Mouse (Mus musculus): ENCODE measurements around the gene Slc24a3. TPM values are rescaled to one million over a fixed set of nuclear protein-coding genes. Genes with fewer than 3 reads are reported as not detected.

The Slc24a3 gene
- total RNA-seq, 2 experiments from 2014 or later = 2.2 to 2.6 TPM

DNA sequence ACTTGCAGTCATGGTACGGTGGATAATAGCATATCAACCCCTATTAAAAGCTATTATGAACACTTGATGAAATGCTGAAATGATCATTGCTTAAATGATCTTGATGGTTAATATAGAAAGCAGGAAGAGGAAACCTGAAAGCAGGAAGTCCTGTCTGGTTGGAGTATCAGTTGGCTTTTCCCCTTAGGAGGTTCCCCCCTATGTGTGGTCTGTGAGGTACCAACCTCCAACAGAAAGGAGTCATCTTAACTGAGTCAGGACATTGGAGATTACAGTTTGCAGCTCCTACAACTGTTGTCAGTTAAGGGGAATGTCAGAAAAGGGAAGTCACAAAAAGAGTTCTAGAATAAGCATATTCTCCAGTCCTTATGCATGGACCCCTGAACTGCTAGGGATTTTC lies 266.5 kb downstream of the Slc24a3 start:
- no peak for DNase-seq

DNA sequence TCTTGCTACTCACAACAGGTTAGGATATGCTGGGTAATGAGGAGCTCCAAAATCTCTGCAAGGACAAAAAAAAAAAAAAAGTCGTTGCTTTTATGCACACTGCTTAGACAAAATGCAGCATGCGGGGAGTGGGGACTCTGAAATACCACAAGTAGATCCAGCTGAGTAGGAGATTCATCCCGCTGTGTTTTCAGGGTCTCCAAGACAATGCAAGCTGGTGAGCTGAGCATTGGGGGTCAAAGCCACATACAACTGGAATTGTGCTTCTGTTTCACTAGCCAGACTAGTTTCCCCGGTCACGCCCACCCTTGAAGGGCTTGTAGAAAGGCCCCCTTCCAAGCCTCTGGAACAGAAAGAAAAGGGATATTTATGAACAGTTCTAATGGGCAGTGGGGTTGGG lies 270.8 kb downstream of the Slc24a3 start:
- no peak for DNase-seq

DNA sequence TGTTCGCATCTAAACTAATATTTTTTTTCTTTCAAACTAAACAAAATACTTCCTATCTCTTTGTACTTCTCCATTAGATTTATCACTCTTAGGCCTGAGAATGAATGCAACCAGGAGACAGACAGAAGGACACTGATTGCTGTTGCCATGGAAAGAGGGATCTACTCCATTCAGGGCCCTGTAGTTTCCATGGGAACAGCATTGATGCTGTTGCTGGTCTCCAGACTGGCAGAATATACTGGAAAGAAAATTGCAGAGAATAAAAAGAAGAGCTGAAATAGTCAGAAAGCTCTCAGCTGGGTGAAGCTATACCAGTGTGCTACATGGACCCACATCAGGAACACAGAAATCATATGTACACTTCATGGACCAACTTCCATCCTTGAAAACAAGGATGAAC lies 272.2 kb downstream of the Slc24a3 start:
- DNase-seq = no peak

DNA sequence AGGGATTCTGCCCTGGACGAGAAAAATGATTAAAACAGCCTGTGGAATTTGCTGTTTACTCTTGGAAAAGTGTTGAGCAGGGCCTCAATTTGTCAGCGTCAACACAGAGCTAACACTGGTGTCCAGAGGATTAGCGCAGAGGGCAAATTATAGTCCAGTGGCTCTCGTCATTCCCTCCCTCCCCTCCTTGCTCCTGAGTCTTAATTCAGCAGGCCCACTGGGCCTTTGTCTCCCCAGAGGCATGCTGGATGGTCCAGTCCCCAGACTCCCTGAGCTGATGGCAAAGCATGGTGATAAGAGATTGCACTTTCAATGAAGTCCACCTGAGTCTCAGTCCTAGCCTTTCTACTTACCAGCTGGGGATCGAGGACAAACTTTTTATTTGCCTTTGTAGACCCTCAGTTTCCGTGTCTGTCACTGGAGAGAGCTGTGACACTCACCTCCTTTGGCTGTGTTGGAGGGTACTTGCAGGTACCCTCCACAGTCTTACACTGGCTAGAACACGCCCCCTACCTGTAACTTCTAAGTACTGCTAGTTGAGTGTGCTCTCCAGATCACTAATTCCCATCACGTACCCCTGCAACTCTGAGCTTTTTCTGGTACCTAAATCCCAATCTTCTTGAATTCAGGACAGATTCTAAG lies 289.7 kb downstream of the Slc24a3 start:
- no peak for DNase-seq

DNA sequence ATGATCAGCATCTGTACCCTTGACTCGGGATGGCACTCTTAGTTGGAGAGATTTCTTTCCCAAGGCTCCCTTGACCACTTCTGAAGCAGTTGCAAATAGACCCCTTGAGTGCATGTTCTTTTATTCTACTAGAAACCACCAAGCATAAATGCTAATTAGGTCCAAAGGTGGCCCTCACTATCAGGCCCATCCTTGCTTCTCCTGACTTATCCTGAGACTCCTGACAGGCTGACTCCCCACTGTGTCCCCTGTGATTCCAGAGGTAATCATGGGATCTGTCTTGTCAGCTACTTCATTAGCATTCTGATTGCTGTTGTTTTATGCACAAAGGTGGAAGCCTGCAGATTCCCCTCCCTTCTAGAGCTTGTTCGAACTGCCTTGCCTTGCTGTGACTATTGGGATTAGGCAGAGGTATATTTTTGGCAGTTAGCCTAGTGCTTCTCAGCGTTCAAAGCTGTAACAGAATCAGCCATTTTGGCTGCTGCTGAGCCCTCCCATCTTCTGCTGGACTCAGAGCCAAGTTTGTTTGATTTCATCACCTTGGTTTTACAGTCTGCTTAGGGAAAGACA lies 293.4 kb downstream of the Slc24a3 start:
- DNase-seq = no peak

DNA sequence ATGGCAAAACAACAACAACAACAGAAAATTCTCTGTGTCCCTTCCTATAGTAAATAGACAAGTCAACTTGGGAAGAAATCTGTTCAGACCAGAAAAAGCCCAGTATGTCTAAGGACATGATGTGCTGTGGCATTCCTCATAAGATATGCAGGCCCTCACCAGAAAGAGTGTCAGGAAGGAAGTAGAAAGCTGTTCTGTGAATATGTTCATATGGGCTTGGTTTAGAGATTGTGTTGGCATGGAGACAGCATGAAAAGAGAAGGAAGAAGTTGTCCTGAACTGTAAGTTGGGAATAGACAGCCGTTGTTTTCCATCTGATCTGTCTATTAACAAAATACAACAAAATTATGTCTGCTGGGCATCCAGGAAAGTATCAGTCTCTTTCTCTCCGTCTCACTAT lies 294.7 kb downstream of the Slc24a3 start:
- DNase-seq = no peak

DNA sequence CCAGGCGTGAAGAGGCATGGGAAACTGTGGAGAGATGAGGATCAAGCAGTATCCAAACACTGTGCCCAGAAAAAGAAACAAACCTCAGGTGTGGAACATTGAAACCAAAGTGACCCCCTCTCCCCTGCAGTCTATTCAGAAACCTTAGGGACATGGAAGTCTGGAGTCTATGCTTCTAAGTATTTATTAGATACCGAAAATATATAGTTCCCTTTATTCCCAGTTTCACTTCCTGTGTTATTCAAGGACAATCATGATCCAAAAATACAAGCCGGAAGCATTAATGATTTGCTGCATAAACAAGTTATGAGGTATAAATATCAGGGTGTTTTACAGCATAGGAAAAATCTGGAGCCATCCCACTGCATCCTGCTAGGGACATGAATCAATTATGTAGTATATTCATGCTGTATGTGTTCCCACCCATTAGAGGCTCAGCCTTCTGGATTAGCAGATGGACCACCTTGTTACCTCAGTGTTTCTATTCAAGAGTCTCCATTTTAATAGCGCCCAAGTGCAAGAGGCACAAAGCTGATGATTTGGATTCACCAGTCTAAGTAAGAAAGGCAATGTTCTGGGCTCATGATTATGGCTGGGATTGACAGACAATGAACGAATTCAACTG lies 301.3 kb downstream of the Slc24a3 start:
- DNase-seq = no peak

DNA sequence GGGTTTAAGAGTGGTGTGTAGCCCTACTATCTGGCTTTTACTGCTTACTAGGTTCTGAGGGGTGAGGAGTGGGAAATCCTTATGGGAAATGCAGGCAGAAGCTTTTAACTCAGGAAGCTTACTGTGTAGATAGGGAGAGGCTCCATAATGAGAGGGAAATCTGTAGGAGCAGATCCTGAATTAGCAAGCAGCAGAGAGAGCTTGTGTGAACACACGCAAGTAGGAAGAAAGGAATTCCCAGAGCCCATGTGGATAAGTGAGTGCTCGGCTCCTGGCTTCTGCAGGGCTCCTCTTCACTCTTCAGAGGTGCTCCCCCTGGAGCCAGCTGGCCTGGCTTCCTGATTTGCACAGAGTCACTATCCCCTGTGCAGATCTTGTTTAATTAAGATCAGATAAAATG lies 309.9 kb downstream of the Slc24a3 start:
- DNase-seq = no peak

DNA sequence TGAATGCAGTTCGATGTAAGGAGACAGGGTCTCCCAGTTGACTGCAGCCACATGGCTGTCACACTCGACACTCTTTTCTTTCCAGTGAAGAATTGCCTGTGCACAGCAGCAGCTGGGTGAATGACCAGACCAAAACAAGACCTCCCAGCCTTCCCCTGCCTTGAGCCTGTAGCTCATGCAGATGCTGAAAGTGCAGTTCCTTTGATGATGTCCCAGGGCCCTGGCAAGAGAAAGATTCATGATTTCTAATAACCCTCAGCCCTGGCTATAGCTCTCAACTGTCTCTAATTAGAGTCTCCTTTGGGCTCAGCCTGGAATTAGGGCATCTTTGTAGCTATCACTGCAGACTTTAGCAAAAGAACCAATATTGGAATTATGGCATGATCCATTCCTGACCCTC lies 312.1 kb downstream of the Slc24a3 start:
- no peak for DNase-seq

DNA sequence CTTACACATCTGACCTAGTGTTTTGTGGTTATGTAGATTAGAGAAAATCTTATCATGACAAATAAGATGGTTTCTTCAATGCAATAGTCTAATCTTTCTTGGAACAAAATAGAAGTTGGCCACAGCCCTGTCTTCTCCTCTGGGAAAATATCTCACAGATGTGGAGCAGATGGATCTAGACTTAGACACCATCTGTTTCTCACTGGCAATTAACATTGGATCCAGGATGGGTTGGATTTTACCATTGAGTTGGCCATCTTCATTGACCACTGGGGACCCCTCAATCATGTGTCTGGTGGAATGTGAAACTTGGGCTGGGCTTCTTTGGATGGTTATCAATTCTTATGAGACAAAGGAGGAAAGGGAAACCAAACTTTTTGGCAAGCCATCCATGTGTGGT lies 332.7 kb downstream of the Slc24a3 start:
- DNase-seq = peak; percentile 48

DNA sequence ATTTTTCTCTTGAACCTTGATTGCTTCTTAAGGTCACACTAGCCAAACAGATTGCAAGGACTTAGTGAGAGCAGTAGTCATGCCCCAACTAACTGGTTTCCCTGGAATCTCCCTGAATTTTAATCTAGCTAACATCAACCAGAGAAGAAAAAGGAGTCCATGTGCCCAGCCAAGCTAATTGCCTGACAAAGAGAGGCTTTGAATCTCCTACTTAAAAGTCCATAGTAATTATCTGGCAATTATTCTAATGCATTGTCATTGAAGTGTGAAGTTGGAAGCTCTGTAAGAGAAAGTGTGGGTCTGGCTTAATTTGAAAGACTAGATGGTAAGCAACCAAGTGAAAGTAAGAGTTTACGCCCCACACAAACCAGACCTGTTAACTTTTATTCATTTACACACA lies 333.9 kb downstream of the Slc24a3 start:
- DNase-seq = no peak

DNA sequence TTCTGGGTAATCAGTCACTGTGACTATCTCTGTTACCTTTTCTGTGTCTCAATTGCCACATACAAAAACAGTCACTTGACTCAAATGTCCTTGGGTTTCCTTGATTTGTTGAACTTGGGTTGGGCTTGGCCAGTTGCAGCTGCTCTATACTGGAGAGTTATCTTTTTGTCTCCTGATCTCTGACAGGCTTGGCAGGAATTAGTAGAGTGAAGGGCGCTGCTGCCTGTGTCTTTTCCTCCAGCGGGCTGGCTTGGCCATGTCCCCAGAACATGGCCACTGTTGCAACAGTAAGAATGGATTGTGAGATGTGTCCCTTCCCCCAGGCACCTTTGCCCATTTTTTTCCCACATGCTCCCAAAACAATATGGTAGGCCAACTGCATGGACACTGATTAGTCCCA lies 340.1 kb downstream of the Slc24a3 start:
- no peak for DNase-seq

DNA sequence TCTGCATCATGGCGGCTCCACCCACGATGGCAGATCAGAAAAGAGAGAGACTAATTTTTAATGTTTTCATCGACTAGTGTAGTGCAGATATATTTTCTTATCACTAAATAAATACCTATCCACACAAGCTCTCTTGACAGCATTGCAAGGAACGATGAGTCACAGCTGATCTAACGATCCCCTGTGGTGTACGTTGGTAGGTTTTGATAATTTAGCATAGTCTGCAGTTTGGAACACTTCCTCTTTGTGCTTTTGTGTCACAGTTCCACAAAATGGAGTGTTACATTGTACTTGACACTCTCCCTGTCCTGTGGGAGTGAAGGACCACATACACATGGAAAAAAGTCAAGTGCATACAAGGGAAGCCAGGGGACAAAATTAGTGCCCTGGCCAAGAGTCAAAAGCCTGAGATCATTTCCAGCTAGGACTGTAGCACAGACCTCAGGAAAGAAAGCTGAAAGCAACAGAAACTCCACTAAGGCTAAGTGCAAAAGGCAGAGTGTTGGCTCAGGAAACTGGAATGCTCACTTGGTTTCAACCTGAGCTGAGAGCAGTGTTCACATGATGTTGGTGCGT lies 343.2 kb downstream of the Slc24a3 start:
- no peak for DNase-seq

DNA sequence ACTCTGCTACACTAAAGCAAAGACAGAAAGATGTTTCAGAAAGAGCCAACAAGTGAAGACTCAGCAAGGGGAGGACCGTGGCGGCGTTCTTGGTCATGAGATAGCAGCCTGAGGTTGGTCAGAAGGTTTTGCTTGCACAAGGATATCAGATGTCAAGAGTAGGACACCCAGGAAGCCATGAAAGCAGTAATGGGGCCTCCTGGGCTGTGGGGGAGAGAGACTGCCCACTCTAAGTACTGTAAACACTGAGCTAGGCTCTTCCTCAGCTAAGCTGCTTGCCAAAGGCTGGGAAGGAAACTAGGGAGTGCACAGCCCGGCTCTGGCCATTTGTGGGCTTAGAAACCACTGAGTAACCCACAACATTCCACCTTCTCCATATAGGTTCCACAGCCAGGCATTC lies 348.4 kb downstream of the Slc24a3 start:
- DNase-seq = no peak

DNA sequence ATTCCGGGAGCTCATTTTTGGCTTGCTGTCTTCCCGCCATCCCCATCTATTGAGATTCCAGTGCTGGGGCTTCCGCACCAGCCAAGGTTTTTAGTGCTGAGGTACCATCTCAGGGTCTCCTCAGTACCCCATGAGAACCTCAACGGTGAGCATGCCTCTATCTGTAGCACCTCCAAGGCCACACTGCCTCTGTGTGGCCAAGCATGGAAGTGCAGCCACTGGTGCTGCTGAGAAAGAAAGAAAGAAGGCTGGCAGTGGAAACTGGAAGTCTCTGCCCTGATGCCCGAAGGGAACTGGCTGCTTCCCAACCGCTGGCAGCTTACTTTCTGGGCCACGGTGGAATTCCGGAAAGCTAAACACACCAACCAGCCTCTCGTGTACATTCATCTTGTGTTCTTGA lies 349.8 kb downstream of the Slc24a3 start:
- peak; percentile 27 for DNase-seq

DNA sequence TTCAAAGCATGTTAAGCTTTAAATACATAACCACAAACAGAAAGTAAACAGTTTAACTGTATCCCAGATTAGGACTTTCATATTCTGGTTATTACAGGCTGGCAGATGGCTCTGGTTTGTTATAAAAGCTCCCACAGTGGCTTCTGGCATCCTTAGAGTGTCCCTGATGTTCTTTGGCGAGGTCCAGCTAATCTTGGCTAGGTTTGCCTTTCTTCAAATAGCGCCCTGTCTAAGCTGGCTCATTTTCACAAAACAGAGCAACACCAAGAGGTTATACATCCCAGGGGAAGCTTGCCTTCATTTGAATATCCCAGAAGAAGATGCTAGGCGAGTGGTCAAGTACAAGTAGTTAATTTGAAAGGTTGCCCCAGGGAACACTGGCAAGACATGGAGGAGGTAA lies 354.5 kb downstream of the Slc24a3 start:
- peak; percentile 40 for DNase-seq

DNA sequence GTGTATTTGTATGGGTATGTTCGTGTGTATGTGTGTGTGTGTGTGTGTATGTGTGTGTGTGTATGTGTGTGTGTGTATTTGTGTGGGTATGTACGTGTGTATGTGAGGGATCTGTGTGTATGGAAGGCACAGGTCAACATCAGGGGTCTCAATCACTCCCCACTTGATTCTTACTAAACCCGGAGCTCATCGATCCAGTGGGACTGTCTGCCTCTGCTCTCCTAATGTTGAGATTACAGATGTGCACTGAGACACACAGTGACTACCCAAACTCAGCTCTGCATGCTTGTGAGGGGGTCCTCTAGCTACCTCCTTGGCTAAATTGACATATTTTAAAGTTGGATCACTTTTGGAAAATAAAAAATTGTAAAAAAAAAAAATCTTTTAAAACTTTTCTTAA lies 355.8 kb downstream of the Slc24a3 start:
- DNase-seq = no peak

DNA sequence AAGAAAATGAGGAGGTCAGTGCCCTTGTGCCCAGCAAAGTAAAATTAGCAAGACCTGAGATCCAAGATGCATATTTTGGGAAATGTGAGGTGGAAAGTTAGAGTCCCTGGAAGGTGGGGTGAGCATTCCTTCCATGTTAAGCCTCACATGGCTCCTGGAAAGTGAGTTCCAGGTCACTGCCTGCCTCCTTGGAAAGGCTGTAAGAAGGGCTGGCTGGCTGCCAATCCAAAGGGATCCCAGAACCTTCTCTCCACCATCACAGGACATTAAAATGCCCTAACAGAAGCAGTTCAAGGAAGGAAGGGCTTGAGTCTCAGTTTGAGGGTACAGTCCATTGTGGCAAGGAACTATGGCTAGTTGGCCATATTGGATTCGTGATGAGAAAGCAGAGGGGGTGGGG lies 359.6 kb downstream of the Slc24a3 start:
- DNase-seq = no peak

DNA sequence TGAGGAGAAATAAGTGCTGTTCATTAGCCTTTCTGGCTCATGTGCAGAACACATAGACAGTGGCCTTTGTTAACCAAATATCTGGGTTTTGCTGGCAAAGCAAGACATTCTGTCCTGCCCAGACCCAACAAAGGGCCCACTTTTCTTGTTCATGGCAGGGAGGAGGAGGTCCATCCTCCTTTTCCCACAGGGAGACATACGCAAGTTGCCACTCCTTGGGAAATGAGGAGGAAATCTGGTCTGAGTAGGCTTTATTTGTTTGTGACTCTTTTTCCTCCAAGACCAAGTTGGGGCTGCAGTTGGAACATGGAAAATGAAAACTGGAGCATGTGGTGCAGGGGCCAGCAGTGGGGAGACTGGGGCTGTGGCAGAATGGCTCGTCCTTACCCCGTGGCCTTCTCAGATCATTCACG lies 363.4 kb downstream of the Slc24a3 start:
- DNase-seq = no peak

DNA sequence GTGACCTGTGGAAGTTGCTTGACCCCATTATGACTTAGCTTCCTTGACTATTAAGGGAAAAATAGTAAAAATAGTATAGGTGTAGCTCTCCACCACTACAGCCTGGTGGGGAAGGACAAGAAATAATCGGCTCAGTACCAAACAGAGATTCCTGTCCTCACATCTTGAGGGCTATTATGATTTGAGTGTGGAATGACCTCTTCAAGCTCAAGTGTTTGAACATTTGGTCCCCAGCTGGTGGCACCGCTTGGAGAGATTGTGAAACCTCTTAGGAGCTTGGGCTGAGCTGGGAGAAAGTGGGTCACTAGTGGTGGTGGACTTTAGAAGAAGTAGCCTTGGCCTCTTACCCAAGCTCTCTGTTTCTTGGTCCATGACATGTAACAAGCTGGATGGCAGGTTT lies 365.5 kb downstream of the Slc24a3 start:
- DNase-seq = no peak

DNA sequence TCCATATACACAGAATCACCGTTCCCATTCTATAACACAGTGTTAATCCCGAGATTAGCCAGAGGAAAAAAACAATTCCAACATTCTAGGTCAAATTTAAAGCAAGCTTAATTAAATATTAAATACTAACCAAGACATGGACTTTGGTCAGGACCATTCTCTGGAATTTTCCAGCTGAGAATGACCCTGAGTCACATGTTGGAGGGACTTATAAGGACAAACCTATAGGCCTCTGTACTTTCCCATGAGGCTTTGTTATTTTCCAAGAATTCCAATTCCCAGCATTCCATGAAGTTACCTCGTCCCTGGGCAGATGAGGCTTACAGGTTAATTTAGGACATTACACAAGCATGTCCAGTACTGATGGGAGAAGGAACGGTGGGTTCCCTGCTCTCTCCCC lies 367.8 kb downstream of the Slc24a3 start:
- no peak for DNase-seq

DNA sequence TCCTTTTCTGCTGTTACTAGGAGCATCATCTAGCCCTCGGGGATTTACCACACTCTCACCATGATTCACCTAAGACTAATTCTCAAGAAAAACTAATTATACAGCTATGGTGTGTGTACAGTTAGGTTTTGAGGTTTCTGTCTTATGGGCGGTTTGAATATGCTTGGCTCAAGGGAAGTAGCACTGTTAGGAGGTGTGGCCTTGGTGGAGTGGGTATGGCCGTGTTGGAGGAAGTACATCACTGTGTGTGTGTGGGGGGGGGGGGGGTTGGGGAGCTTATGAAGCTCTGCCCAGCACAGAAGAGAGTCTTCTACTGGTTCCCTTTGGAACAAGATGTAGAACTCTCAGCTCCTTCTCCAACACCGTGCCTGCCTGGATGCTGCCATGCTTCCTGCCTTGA lies 368.2 kb downstream of the Slc24a3 start:
- no peak for DNase-seq

DNA sequence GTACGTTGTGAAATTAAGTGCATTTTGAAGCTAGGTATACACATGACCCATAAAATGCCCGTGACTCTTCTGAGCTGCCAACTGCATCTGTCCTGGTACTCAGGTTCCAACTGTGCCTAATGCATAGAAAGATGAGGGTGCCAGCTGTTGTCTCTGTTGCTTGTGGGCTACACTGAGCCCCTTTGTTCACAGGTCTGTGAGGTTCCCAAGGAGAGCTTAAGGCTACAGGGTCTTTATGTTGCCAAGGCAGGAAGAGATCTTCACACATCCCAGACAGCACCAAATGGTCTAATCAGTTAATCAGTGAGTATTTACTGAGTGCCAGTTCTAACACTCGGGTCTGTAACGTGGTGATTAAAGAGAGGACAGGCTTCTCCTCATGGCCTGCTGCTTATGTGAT lies 369.4 kb downstream of the Slc24a3 start:
- DNase-seq = no peak

DNA sequence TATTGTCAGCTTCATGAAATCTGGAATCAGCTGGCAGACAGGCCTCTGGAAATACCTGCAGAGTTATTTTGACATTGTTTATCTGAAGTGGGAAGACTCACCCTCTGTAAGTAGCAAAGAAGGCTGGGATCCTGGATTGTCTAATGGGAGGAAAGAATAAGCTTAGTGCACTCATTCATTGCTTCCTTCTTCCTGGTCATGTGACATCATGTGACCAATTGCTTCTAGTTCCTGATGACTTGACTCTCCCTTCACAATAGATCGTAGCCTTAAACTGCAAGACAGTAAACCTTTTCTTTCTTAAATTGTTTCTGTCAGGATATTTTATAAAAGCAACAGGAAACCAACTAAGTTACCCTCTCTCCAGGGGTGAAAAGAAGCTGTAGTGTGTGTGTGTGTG lies 374.1 kb downstream of the Slc24a3 start:
- DNase-seq = no peak

All from gastrocnemius, postnatal 25 days (tissue).